Mouse (Mus musculus) activated CD4-positive, CD25-positive, alpha-beta regulatory T cell, adult 4 months (primary cell): Measurements from ENCODE around the gene Msi2. TPM values are rescaled to one million over a fixed set of nuclear protein-coding genes. Genes with fewer than 3 reads are reported as not detected.
A peak's percentile ranks its signal among the peaks of the same experiment; 100 is the strongest.

ENCODE experiments used
- ATAC-seq: one replicate; pipeline ENCODE4 v1.8.0; 2017
- polyA plus RNA-seq, 2 experiments: library from polyadenylated mRNA; unstranded; fragments of 100-300 nt; shearing (Covaris generic); gene quantifications; one replicate each; pipeline ENCODE4 v1.2.1; 2017

The Msi2 gene
- polyA plus RNA-seq, 2 experiments from 2014 or later: 21.6 to 25.6 TPM

DNA sequence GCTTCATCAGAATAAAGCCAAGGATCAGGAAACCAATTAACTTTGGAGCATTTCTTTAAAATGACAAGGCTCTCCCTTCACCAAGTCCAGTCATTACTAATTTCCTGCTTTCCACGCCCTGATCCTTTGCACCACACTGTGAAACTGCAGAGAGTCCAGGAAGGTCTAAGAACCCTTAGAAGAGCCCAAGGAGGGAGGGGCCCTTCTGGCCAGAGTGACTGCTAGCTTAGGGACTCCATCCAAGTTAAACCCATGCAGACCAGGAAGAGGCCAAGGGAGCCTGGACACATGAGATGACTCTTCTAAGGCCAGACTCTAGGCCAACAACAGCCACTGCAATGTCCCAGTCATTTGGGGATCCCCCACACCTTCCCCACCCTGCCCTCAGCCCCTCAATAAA is 83.7 kb downstream of the Msi2 start:
- no peak for ATAC-seq

DNA sequence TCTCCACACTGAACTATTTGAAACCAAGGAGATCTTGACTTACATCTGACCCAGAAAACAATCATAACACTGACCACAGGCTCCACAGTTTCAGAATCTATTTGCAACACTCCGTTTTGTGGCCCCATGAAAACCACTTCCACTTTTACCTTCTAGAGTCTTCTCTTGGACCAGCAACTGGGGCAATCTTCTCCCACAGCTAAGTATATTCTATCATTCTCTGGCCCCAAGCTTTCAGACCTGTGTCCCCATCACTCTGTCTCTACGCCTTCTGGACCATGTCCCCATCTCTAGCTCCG is 86.4 kb downstream of the Msi2 start:
- no peak for ATAC-seq

DNA sequence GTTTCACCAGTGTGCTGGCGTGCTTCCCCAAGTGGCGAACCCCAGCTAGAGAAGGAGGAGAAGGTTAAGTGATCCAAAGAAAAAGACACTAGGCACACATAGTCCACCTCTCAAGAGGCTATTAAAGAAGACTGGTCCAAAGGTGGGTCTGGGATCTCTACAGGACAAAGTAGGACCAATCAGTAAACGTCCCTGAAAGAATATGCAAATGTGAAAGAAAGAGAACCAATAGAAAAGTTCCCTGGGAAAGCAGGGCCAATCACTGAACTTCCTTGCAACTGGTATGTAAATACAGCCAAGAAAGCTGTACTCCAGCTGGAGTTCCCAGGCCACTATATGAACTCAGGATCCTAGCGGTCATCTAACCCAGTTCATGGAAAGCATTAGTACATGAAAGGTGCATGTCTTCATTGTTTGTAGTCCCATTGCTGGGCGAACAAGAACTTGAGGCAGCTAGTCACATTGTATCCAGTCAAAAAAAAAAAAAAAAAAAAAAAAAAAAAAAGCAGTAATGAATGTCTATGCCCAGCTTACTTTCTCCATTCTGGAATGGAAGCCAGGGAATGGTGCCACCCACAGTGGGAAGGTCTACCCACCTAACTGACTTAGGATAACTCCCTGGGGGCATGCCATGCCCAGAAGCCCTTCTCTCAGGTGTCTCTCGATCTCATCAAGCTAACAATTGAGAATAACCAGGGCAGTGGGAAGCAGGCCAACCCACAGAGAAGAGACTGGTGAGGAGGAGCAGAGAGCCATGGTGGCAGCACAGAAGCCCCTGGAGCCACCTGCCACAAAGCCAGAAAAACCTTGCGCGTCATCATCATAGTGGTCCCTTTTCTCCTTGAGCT is 87.0 kb downstream of the Msi2 start:
- no peak for ATAC-seq

DNA sequence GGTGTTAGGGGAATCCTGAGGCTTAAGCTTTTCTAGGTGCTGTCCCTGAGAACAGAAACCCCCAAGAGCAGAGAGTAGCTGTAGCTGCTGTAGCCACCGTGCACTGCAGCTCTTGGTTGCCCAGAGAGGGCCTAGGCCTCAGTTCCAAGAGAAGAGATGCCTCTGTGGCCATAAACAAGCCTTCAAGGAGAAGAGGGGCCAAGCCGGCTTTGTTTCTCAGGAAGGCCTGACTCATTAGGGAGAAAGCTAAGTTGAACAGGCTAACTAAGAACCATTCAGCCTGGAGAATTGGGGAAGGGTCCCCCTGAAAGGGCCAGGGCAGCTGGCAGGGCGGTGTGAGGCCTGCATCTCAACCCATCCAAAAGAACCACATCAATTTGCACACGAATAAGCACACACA is 88.7 kb downstream of the Msi2 start:
- peak; percentile 44 for ATAC-seq

DNA sequence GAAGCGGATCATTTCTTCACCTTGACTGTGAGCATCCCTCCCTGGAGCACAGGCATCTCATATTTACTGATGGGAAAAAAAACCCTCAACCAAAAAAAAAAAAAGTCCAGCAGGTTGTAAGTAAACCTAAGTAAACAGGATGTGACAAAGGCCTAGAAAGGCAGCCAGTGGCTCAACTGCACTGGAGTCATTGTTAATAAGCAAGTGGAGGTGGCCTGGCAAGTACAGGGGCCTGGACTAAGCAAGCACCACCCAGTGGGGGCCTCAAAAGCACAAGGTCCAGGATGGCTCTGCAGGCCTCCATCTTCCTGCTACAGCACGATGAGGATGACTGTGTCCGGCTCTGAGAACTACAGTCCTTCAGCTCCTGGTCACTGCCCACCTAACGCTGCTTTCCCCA is 89.1 kb downstream of the Msi2 start:
- ATAC-seq: peak; percentile 41

DNA sequence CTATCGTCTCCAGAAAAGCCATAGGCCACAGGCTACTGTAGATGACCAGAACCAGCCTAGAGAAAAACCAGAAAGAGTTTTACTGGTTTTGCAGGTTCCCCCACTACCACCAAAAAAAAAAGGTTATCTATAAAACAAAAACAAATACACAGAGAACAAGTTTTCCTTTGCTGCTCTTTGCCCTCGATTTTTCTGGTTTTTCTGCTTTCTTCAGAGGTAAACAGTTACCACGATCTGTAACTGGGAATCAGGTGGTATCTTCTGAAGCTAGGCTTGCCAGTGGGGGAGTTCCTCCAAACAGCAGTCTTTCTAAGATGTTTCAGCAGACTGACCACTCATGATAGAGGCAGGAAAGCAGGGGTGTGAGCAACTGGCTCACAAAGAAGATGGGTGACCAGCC is 89.6 kb downstream of the Msi2 start:
- ATAC-seq: no peak

DNA sequence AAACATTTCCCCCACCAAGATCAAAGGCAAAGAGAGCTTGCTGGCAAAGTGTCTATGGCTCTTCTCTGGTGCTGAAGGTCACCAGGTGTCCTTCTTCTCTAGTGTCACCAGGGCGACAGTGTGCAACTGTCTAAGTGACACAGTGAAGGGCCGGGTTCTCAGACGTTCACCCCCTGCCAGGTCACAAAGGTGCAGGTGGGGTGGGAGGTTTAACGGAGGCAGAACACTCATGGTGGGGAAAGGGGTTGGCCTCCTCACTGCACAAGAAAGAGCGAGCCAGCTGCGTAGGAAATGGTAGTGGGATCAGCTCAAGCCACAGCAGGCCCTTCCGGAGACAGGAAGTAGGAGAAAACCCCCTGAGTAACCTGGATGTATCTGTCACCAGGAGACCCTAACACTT is 91.0 kb downstream of the Msi2 start:
- peak; percentile 58 for ATAC-seq

DNA sequence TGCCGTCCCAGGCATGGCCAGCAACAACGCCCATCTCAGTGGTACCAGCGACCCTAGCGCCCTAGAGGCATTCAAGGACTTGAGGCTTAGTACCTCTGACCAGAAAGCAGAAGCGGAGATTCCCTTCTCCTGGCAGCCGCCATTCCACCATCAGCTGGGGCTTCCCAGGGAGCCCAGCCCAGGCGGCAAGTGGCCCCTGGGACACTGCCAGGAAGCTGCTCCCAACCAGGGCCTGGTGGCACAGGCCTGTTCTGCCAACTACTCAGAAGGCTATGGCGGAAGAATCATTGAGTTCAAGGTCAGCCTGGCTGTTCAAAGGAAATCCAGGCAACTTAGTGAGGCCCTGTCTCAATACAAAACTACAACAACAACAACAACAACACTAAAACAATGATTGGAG is 91.7 kb downstream of the Msi2 start:
- ATAC-seq: no peak

DNA sequence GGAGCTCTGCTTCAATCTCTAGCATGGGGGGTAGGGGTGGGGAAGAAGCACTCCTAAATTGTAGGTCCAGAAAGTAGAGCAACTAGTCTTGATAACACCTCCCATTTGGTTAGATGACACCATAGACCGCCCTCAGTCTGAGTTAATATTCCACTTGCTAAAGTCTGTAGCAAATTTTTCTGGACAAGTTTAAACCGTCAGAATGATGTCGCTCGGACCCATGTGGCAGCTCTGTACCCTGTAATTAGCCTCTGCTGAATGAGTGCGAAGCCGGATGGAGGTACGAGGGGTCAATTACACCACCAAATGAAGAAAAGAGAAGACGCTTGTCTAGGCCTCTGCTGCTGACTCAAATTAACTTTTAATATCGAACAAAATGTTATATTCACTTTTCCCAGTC is 92.3 kb downstream of the Msi2 start:
- no peak for ATAC-seq

DNA sequence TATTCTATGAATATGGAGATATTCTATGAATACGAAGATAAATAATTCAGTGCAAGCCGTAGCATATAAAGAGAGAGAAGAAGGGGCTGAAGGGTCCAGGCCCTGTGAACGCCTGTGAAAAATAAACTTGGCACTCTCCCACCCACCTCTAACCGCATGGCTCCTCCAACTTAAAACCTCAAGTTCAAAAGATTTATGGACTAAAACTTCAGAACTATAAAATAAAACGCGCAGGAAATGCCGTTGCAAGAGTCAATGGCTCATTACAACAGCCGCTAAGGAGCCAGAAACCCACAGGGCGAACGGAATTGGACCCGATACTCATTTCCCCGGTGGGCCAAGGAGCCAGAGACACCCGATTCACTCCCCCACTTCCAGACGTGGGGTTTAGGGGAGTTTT is 93.2 kb downstream of the Msi2 start:
- ATAC-seq: no peak

DNA sequence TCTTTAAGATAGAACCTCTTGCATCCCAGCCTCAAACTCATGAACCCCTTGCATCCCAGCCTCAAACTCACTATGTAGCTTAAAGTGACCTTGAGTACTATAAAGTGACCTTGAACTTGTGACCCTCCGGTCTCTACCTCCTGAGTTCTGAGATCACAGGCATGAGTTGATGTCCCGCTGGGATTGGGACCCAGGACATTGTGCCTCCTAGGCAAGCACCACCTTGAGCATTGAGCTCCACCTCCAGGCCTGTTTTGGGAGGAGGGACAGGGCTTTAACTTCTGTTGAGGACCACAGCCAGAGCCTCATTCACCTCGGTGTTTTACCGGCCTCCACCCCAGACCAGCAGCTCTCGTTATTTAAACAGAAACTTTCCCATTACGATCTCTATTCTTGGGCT is 93.7 kb downstream of the Msi2 start:
- ATAC-seq: no peak

DNA sequence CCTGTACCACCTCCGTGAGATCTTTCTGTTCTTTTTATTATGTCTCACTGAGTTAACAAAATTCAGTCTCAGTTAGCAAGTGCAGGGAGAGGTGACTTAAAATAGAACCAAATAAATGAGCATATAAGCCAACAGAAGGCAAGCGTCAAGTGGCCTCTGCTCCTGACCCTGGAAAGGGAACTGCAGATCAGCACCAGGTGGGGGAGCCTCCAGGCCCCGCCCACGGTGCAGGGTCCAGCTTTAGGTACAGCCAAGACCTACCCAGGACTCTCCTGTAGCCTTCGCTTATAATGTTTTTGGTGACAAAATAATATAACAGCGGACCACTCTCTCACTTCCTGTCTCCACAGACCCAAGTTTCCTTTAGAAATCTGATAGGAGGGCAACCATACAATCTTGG is 94.6 kb downstream of the Msi2 start:
- no peak for ATAC-seq

DNA sequence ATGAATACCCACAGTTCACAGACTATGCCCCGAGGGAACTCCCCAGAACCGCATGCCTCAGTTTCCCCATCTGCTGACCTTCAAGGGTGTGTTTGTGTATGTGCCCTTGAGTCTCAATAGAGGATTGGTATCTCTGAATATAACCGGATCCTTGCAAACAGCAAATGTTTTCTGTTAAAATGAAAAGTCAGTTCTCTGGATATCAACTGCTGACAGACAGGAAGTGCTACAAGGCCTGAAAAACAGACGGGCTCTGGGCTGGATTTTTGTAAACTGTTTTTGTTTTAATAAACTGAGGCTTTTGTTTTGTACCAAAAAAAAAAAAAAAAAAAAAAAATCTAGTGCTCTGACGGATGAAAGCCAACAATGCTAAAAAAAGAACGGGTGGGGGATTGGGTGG is 95.8 kb downstream of the Msi2 start:
- no peak for ATAC-seq

DNA sequence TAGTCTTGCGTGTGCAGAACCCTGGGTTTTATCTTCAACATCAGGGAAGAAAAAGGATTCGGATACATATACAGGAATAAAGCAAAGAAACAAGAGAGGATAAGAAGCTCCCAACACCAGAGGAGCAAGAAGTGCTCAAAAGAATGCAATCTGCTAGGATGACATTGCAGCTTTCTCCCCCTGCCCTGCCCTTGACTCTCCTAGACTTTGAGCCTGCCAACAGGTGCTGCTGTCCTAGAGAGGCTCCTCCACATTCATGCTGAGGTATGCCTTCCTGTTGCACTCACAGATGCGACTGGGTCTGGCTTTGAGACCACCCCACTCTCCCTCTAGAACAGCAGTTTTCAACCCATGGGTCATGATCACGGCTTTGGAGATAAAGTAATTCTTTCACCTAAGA is 96.5 kb downstream of the Msi2 start:
- ATAC-seq: no peak

DNA sequence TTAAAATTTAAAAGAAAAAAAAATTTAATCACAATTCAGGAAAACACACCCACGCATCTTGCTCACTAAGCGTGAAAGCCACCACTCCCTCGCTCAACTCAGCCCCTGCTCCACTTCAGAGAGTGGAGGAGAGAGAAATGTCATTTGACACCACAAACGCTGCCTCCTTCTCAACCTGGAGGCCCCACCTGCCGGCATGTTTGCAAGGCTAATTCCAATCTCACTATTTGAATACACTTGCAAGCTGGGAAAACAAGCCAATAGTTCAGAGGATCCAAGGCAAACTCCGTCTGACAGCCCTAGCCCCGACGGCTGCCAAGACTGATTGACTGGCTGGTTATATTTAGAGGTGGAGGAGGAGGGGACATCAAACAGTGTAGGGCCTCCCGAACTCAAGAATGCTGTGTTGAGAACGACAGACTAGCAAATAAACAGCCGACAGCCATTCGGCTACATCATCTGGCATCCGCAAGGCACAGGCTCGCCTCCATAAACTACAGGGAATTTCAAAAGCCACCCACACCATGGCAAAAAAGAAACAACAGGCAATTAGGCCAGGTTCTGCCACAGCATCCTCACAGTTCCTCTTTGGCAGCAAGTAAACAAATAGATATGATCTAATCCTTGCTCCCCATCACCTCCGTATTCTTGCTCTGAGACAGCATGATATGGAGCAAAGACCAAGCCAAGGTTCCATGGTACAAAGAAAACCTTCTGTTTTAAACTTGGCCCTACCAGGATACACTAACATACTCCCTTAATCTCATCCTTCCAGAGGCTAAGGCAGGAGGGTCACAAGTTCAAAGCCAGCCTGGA is 97.9 kb downstream of the Msi2 start:
- no peak for ATAC-seq

DNA sequence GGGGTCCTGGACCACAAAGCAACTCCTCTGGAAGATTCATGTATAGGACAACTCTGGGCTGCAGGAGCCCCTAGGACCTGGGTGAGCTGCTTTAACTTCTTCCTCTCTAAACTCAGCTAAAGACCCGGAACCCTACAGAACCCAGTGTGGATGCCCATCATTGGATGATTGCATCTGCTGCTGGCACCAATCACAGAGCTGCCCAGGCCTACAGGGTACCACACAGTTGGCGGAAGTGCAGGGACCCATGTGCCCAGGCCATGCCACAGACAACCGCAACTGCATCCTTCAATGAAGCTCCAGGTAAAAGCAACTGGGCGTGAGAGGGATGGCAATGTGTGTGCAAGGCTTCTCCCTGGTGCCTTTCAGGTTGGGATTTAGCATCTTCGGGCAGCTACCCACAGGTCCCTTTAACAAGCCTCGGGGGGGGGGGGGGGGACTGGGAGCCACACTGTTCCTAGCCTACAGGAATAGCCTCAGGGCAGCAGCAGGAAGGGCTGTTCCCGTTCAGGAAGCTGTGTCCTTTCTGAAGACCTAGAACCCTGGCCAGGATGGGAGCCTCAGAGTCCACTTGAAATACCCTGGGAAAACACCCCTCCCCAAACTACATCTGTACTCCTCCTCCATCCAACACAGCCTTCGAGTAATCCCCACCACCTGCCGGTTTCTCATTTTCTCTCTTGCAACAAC is 98.7 kb downstream of the Msi2 start:
- peak; percentile 48 for ATAC-seq

DNA sequence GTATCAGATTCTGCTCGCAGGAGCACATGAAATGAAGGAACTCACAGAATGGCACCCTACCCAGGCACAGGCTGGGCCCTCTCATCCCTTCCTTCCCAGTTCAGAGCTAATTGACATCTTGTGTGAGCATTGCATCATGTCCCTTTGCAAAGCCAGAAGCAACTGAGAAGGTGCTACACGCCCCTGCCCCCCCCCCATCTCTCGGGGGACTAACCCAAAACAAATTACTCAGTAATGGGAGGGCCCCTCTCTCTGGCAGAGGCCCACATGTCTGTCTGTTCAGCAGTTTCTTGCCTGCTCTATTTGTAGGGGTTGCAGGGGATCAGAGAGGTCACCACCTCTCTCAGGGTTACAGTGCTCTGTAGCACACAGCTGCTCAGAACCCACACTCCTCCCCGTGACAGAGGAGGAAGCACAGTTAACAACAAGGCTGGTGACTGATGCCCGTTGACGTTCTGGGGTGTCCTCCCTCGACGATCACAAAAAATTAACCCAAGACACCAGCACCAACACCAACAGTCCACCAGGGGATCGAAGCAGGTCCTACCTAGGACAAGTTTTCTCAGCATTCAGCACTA is 99.5 kb downstream of the Msi2 start:
- peak; percentile 72 for ATAC-seq

DNA sequence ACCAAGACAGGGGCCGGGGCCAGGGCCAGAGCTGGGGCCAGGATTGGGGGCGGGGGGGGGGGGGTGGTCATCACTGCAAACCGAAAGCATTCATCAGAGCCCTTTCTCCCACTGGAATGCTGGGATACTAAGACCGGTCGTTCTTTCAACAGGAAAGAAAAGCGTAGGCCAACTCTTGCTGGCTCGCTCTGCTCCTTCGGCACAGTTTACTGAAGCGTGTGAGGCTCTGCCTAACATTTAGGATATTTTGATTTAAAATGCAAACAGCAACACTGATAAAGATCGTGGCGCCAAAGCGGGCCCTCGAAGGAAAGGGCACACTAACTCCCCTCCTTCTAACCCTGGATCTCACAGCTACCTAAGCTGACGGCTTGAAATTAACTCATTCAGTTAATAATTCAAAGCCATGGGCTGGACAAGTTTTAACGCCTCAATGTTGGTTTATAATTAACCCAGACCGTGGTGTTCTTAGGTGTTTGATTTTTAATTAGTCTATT is 100.3 kb downstream of the Msi2 start:
- no peak for ATAC-seq

DNA sequence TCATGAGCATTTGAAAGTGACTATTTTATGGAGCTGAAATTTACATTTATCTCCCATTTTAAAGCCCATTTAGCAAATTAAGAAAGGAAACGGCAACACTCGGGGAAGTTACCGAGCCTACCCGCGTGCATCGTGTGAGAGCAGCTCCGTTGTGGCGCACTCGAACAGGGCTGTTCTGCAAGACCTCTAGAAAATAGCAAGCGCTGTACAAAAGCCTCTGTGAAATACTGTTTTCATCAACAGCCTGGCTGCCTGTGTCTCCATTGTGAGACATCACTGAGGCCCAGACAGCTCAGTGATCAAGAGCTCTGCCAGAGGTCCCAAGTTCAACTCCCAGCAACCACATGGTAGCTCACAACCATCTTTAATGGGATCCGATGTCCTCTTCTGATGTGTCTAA is 100.9 kb downstream of the Msi2 start:
- ATAC-seq: no peak

DNA sequence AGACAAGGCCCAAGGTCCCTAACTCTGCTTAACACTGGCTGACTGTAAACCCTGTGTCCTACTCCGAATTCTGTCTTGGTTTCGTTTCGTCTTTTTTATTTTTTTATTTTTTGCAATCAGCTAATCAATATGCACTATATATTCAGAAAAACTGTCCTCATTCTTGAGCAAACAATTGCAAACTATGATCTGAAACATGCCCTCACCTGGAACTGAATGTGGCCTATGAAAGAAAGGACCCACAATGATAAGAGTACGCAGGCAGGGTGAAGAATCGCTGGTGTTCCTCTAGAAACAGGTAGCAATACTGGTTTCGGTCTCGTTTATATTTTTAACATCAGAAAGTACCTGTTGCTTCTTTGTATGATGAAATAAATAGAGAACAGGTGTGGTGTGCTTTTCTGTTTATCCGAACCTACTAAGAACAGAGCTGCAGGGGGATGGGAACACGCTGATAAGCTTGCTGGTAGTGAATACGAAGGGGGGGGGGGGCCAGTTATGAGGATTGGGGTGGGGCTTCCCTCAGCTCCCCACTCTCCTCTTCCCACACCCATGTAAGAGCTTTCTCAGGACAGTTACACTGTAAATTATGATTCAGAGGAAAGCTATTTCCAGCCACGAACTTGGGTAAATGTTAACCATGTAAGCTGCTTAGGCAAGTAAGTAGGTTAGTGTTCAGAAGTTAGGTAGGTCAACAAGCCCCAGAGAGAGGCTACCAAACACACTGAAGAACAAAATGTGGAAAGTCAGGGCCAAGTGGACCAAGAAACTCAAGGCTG is 103.6 kb downstream of the Msi2 start:
- ATAC-seq: no peak

DNA sequence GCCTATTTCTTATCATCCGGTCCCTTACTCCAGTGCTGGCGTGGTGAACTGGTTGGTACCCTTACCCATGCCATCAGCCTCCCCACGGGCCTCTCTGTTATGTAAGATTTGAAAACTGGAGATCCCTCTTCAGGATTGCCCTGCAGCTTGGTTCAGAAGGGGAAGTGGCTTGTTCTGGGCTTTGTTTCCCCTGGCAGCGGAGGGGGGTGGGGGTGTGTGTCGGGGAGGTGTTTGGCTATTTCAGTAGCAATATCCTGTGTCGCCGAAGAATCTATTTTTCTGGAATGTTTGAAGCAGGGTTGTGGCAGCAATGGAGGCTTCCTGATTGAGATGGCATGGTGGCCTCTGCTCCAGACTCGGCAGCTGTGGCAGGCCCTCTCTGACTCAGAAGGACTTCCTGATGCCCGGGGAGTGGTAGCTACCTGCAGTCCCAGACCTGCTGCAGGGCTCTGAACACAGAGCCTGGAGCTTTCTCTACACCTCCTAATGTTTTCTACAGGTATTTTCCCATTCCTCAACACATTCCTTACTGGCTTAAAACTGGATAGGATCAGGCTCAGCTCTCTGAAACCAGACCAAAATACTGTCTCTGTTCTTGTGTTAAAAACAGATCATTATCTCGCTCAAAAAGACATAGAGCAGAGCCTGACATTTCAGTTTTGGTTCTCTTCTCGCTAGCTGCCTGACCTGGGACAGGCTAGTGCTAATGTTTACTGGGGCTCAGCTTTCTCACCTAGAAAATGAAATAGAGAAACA is 104.4 kb downstream of the Msi2 start:
- peak; percentile 41 for ATAC-seq

DNA sequence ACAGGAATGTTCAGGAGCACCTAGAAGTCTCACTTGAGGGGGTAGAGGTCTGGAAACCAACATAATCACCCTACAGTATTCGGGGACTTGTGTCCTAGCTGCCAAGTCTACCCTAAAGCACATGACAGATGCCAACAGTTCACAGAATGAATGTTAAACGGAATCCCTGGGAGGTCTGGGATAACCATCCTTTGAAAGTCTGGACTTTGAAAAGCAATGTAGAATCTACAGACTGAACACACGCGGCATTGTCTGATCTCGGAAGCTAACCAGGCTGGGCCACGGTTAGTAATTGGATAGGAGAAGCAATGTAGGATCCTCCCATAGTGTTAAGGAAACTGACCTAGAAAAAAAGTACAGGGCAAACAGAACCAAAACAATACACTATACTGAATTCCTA is 105.3 kb downstream of the Msi2 start:
- no peak for ATAC-seq
